Mouse (Mus musculus) T-cell, adult 2 months (primary cell): ENCODE data around the gene Mn1.

Experiments used
- DNase-seq: peaks from one replicate; pipeline ENCODE4 v3.0.0; 2022; ENCODE audit warnings: low spot score

Gene Mn1

DNA sequence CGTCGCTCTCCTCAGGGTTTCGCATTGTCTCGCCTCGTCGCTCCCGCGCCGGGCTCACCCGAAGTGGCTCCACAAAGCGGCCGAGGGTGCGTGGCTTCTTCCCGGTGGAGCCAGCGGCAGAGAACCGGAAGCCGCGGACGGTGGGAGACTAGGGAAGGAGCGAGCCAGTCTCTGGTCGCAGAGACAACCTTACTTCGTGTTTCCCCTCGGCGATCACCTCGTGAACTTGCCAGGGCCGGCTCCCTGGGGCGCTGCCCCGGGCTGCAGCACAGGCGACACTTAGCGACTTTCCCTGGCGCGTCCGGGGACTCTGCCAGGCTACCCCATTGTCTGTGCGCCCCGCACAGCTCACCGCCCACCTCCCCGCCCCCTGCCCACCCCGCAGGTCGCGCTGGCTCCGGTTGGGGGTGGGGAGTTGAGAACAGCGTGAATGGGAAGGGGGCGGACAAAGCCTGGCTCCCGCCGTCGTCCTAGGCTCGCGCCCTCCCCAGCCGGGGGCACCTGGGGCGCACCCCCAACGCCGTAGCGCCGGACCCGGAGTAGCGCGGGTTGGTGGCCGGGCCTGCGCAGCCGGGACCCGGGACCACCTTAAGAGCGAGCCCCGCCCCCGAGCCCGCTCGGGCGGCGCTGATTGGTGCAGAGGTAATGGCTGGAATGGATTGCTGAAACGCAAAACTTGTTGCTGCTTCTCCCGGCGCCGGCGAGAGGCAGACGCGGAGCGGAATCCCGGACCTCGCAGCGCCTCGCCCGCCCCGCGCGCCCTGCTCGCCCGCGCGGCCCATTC lies at the start of gene Mn1:
Mn1 (plus strand) TSS at position 772 of the 784 bp plus-strand sequence.
- DNase-seq = peak; percentile 37

DNA sequence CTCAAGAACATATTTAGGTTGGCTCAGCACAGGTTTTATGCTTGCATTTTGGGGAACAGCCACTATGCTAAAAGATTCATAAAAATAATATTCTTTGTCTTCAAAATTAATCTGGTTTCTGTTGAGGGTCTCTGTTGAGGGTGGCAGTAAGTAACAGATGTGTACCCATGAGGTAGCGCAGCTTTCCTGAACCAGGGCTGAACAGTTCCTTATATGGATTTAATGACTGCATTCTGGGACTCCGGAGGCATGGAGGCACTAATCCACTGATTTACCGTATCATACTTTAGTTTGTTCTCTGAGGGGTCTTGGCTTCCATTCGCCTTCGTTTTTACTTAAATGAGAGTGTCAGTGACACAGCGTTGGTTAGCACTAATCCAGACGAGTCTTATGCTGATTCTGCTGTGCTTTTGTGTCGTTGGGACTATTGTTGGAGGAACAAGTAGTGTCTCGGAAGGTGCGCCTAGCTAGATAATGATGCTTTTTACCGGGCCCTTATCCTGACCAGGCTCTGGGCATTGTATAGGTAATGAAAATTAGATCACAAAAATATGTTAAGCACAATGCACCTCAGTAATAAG lies 49.1 kb upstream of the Mn1 start:
- DNase-seq = no peak

DNA sequence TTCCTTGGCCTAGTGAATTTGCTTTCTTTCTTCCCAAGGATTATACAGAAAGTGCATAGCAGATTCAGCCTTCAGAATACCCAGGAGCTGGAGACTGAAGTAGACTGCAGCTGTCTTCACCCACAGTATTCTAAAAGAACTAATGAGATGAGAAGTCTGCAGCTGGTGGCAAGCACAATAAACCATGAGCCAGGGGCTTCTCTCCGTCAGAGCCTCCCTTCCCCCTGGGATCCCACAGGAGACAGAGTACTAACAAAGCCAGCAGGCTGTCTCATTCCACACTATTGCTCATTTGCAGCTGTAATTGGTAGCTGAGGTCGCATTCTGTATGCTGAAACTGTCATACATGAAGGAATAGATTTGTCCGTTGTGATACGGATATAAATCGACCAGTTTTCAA lies 48.6 kb upstream of the Mn1 start:
- DNase-seq = no peak

DNA sequence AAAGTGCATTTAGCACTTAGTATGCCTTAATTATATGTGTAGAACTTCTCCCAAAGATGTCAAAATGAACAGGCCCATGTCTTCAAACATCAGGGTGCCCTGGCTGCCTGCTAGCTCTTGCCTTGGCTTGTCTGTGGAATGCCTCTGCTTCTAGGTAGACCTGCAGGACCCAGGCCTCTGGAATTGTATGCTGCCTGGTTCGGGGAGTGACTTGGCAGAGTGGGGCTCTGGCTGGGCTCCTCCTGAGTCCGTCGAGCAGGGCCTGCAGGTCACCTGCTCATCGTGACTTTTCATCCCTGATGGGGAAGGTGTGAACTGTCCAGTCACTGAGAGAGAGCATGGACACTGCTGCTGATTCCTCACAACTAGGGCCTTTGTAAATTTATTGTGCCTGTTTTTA lies 41.5 kb upstream of the Mn1 start:
- DNase-seq = no peak

DNA sequence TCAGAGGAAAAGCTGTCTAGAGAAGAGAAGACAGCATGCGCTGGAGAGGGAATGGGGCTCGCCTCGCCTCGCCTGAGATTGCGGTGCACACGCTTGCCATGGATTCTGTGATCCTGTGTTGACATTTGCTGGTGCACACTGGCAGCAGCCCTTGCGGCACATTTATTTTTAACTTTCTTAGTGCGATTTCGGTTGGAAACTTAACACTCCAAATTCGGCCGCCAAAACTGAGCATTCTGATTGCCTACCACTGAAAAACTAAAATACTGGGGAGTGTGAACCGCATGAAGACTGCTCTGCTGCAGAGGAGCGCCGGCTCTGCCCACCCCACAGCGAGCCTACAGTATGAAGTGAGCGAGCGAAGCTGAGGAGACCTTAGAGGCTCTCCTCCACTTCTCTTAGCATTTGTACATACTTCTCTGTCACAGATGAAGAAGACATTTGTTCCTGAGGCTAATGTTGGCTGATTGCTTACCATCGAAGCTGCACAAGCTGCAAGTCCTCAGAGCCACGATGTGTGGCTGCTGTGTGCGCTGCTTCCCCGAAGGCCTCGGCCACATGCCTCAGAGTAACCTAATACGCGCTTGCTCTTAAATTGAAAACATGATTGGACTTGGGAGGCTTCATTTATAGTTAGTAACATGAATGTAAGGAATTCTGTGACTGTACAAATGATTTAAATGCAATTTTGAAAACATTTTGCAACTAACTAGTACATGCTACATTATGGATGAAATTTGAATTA lies 40.7 kb upstream of the Mn1 start:
- no peak for DNase-seq

DNA sequence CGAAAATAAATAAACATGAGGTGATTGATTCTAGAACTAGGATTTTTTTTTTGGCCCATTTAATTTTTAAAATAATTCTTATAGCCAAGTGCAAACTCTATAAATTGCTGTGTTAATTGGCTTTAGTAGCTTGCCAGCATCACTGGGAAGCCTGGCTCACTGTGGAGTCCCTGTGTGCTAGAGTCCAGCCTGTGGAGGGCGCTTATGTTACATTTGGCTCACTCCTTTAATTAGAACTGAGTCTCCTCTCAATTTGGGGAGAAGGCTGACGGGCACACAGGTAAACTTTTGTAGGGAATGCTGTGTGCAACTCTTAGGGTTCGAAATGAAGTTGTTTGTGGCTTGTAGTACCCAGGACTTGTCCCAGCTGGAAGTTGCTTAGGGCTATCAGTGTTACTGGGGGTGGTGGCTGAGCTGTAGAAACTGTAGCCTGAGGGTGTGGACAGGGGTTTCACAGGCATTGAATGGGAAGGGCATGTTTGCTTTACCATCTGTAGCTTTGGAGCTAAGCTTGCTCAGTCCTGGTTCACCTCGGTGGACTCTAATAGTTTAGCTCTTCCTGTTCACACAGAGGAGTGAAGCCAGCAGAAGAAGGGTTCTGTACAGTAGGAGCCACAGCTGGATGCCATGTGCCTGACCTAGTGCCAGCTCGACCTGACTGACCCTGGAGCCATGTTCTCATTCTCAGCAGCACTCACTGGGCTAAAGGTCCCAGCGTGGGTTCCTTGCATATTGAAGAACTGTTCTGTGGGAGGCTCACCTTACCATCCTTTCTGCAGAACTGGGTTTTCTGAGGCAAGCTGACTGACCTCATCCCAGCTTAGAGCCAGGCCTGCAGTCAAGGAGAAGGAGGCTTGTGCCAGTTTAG lies 38.8 kb upstream of the Mn1 start:
- no peak for DNase-seq

DNA sequence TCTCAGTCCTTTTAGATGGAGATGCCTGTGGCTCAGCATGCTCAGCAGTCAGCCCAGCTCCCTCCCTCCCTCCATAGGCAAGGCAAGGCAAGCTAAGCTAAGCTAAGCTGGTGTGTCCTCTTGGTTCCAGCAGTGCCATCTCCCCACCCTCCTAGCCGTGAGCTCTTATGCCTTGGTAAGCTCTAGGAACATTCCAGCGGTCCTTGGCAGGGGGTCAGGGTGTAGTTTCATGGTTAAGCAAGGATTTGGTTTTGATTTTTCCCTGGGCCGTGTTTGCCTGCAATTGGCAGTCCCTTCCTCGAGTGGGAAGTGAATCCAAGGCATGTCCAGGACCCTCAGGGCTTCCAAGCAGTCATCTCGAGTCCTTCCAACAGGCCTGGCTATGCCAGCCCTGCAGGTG lies 33.8 kb upstream of the Mn1 start:
- no peak for DNase-seq

DNA sequence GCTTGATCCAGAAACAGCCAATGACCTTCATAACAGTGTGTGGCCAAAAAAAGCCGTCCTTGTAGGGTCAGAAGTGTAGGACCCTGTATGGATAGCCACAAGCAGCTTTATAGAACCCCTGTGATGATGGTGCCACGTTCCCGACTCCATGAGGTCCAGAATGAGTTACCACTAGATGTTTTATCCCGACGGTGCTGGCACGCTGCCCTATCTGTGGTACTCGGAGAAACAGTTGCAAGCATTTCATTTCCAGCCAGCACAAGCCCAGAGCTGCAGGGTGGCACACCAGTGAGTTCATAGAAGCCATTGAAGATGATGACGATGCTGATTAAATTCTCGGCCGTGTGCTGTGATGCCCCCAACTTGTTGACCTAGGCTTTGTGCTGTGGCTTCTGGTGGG lies 26.3 kb upstream of the Mn1 start:
- DNase-seq = no peak

DNA sequence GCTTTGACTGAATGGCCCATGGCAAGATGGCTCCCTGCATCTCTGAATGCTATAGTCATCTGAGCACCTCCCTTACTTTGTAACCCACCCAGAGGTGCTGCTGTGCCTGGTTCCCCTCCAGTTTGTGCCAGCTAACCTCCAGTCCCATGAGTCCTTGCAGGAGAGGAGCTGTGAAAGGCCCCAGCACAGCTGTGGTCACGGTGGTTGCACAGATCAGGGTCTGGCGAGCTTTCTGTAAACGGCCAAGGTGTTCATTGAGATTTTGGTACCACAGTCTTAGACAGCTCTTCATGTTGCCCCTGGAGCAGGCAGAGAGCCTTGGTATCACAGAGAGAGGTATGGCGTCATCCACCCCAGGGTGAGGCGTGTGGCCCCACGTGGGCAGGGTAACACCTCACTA lies 25.7 kb upstream of the Mn1 start:
- no peak for DNase-seq

DNA sequence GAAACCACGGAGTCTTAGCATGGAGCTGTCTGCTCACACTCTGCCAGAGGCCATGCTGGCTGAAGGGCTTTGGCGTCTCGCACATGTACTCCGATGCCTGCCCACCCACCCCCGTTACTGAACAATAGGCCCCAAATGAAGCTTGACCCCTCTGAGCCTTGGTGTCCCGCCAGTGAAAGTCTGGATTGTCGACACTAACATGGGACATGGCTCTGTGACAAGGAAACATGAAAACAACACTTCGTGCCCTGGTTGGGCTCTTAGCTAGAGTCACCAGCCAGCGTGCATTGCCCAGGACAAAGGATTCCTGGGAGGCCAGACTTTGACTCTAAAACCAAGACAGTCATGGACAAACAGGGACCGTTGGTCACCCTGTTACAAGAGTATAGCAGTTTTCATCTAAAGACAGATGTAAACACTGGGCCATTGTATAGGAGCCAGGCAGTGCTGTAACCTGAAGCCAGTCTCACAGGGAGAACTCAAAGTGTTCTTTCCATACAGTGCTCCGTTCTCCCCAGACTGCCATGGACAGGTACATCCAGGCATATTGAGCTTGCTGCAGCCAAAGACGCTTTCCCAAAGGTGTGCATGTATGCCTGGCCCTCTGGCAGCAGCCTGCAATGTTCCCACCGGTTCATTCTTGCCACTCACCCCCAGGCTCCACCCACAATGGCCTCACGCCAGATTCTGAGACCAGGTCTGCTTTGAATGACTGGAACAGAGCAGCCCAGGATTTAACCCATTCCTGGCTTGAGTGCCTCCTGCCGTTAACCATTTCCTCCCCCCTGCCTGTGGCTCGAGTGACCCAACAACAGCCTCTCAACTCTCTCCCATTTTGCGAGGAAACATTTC lies 23.6 kb upstream of the Mn1 start:
- no peak for DNase-seq

DNA sequence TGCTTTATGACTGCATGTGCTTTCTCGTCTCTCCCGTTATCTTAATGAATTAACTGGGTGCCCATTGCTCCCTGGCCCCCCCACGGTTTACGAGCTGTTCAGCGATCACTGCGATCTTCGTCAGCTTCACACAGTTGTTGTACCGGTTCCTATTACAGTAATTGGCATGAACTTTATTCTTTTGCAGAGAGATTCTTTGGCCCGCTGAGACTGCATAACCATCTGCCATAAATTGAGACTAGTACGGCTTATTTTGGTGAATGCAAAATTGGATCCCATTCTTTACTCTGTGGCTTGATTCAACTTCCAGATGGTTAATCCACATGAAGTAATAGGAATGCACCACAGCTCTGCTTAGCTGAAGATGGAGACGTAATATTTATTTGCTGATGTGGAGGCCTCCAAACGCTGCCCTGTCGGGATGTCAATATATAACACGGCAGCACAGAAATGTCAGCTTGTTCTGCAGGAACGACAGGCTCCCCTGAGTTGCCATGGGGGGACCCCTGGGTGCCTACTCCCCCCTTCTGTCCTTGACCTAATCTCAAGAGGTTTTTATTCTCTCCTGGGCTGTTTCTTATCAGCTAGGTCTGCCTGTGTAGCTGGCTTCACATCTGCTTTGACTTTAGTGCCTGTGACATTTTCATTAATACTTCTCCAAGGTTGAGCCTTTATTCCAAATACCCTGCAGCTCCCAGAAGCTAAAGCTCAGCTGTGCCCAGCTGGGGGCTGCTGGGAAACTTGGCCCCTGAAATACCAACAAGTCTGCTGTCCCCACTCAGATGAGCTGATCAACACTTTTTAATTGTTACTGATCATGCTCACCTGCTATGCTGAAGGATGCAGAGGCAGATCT lies 22.7 kb upstream of the Mn1 start:
- no peak for DNase-seq

DNA sequence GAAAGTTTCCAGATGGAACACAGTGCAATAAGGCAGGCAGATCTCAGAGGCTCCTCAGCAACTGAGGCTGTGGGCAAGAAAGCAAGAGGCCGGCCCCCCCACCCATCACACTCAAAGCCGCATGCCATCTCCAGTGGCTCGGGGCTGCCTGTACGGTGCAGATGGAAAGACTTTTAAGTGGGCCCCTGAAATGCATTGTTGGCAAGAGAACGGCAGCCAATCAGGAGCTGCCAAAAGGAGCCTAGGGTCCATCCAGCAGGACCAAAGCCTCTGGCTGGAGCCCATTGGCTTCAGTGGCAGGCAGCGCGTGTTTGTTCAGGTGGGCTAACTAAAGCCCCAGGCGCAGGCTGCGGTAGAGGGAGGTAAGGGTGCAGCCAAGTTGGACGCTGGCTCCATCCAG lies 21.4 kb upstream of the Mn1 start:
- no peak for DNase-seq

DNA sequence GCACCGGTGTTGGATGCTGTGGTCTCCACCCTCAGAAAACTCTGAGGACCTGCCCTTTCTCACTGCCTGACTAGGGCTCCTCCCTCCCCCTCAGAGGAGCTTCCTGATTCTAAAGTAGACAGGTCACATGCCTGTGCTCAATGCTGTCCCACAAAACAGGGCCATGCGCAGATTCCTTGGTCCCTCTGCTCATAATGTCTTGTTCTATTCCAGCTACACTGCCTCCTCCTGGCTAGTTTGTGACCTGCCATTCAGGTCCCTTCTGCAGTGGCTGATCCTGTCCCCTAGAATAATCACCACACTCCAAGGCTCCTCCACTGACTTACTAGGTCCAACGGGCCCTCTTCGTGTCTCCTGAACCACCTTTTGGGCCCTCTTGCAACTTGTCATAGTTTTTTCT lies 21.0 kb upstream of the Mn1 start:
- DNase-seq = no peak

DNA sequence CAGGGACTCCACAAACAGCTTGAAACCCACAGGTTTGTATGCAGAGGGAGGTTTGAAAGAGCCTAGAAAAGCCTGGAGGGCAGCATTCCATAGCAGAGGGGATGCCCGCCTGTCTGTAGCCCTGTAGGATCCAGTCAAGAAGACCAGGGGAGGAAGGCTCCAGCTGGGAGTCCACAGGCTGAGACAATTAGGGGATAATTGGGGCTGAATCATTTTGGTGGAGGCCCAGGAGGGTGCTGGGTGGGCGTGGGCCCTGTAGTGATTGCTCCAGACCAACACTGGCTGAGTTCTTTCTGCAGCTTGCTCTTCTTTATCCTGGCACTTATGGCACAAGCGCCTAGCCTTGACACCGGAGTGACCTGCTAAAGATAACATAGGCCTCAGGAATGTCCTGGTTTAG lies 18.7 kb upstream of the Mn1 start:
- no peak for DNase-seq

DNA sequence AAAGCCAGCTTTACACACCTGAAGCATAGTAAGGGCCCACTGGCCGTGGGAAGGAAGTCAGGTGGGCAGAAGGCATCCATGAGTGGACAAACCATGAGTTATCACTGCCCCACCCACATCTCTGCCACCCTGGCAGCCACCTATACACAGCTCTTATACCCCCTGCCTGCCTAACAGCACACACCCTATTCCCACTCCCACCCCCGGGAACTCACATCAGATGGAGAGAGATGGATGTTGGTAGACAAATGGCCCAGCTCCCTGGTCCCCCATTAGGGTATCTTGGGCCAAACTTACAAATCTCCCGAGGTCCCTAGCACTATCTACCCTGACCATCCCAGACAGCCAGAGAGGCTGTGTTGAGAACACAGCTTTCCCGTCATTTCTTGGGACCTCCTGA lies 17.9 kb upstream of the Mn1 start:
- DNase-seq = no peak

DNA sequence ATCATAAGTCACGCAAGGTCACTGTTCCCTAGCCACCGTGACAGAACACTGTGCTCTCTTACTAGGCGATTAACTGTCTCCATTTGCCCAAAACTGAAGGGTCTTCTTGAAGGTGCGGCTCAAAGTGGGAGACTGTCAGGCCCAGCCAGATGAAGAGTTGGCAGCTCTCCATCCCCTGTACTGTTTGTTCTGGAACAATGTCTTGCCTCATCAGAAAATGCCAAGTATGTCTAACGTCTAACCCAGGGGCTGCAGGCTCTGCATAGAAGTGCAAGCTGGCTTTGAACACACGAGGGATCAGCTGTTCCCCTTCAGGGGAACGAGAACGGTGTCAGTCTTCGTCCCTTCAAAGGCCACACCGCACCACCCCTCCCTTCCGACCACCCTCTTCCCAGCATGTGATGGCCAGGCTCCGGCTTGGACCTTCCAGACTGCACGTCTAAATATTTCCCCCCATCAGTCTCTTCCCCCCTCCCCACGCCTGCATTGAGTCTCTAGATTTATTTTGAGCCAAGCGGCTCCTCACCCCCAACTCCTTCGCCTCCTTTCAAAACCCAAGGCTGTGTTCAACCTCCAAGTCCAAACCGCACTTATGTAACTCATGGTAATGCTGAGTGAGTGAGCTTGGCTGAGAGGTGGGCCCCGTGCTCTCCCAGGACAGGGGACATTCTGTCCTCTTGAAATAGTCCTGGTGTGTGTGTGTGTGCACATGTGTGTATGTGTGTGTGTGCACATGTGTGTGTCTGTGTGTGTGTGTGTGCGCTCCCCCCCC lies 15.1 kb upstream of the Mn1 start:
- DNase-seq = no peak

DNA sequence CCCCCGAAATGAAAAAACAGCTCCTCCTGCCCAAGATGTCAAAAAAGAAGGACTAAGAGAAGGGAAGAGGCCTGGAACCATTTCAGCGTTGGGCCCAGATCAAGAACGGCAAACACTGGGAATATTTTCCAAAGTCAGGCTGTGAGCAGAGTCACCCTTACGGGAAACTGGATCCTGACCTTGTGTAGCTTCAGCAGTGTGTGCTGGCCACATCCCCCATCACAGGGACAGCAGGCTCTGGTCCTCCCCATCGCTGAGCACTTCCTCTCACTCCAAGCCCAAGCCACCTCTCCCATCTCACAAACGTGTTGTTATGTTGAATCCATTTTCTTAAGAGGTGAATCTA lies 14.5 kb upstream of the Mn1 start:
- no peak for DNase-seq

DNA sequence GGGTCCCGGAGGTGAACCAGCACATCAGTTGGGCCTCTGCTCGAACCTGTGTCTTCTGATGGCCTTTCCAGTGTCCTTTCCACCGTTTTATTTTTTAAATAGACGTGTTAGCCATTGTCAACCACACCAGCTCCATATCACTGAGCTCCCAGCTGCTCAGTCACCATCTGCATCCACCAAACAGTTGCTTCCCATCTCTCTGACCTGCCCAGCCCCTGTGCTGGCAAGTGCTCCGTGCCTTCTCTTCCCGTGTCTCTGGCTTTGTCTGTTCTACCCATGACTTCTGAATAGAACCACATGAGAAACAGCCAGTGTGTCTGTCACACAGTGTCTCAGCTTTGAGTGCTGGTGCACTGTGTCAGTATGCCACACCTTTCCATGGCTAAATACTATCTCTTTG lies 12.4 kb upstream of the Mn1 start:
- DNase-seq = no peak

DNA sequence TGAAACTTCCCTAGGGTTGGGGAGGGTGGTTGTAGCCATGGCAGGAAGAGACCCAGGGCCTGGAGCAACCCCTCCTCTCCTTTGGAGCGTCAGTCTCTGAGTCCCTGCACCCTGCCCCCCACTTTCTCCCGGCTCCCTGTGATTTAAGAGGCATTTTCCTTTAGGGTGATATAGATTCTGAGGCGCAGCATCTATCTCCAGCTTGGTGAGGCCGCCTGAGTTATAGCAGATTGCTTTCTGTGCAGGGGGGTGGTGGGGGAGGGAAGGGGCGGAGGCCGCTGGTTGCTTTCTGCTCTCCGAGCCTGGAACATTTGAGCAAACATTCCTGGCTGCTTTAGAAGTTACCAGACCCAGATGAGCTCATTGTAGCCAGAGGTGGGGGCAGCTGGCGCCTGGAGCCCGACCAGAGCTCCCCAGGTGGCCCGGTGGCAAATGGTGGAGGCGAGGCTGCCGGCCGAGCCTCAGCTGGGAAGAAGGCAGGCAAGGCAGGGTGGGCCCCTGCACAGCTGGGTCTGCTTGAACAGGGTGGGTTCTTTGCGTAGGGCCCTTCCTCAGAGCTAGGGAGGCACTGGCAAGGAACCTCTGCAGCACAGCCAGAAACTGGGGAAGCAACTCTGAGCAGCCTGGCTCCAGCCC lies 8.6 kb upstream of the Mn1 start:
- no peak for DNase-seq
